Mouse (Mus musculus) B cell, adult 2 months (primary cell): ENCODE data around the gene Inca1.

Experiments
- DNase-seq, 2 experiments: peaks; one replicate each; pipeline ENCODE4 v3.0.0; 2022

Gene Inca1

DNA sequence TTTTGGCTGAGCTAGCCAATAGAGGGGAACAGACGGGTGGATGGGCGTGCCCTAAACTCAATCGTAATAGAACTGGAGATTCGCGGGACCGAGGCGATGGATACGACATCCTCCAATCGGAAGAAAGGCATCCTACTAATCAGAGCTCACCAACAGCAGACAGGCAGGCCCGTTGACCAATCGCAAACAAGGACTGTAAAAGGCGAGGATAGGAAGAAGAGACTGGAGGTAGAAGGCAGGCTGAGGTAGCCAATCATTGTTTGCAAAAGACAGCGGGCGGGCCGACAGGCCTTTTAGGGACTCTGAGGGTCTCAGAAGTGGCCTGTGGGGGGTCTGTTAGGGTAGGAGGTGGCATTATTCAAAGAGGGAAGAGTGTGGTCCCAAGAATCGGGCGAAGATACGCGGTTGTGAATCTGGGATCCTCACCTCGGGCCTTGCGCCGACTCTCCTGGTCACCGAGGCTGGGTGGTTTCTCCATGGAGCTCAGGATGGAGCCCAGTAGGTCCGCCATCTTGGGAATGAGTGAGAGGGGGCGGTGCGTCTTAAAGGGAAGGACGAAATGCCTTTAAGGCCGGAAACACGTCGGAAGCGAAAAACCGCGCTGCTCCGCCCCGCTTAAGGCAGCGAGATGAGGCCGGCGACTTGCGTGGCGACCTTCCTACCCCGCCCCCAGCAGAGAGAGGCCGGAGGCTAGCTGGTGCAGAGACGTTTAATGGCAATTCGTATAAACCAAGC, 31.0 kb downstream of the Inca1 start, which contains the start of gene Spag7:
Gene Spag7 (minus strand): TSS at position 646 of the 735 bp plus-strand sequence.
- peak; percentile 91 to 93 for DNase-seq

DNA sequence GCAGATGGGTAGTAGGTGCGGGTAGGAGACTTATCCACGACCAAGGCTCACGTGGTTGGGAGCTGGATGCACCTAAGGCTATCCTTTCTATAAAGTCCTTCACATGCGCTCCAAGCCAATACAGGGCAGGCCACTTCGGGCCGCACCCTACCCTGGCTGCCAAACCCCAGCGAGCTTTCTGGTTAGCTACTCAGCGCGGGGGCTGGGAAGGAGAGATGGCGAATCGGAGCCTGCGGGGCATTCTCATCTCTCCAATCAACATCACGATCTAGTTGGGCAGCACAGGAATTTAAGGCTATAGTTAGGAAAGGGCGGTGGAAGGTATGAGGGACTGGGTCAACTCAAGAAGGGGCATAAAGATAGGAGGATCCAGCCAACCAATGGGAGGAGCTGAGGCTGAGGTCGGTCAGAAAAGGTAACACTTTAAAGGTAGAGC, 31.6 kb downstream of the Inca1 start:
- DNase-seq = no peak

DNA sequence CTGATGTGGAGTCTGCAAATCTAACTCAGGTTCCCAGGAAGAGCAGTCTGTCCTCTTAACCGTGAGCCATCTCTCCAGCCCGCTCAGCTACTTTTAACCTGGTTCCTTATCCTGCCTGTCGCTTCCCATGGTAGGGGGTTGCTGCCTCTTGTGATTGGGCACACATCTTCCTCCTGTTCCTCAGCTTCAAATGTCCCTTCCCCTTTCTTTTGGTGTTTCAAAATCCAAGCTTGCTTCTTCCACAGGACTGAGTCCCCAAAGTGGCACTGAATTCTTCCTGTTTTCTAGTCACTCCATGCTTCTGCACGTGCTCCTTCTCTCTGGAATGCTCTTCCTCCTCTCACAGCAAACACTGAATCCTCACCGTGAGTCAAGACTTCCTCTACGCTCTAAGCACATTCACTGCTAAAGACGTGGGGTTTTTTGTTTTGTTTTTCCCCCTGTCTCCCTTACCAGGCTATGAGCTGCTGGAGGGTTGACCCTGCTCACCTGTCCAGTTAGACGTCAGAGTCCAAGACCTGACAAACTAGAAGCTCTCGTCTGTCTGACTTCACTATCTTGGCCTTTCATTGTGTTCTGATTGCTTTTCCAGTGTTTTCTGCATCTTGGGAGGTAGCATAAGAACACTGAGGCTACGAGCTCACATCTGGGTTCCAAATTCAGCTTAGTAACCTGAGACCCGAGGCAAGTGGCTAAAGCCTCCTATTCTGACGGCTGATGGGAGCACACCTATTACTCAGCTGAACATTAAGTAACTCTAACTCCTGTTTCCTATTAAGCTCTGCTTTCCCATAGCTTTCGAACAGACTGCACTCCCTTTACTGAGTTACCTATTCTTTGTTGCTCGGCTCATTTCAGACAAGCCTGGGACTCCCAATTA, 32.4 kb downstream of the Inca1 start:
- no peak for DNase-seq

DNA sequence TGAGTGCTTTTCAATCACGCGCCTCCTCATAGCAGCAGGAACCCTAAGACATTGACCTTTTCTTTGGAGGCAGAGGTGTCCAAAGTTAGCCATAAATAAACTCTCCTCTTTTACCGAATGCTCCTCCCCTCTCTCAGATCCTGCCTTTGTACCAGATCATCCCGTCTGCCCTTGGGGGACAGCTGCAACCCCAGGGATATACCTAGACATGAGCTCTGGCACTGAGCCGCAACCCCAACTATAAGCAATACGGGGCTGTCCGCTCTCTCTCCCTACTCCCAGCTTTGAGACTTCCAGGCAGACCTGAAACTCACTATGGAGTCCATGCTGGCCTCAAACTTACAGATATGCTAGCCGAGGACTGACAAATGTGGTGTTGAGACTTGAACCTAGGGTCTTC, 33.3 kb downstream of the Inca1 start:
- no peak for DNase-seq

DNA sequence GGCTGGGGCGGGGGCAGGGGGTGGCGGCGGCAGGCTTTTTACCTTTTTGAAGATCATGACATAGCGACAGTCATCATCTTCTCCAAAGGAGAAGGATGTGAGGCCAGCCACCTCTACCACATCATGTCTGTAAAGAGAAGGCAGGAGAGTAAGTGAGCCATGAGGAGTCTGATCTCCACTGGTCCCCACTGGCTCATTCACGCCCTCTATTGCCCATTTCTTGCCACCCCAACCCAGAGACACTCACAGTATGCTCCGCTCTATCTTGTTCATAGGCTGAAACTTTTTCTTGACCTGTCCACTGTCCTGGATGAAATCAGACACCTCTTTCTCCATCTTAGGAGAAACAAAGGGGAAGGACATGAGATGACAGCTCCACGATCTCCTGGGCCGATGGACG, 35.2 kb downstream of the Inca1 start:
- DNase-seq = no peak

DNA sequence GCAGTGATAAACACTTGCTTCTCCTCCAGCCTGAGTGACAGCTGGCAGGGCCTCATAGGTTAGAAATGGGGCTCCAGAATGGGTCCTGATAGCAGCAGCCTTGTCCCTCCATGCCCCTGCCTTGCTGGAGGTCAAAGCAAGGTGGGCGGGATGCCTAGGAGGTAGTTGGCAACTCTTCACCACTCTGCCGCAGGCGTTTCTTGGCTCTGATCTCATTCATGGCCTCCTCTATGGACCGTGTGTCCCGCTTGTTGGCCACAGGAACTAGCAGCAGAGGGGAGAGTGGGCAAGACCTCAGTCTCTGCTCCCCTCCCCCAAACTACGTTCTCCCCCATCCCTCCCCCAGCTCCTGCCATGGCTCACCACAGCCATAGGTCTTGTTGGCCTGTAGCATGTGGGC, 36.0 kb downstream of the Inca1 start:
- DNase-seq = no peak

DNA sequence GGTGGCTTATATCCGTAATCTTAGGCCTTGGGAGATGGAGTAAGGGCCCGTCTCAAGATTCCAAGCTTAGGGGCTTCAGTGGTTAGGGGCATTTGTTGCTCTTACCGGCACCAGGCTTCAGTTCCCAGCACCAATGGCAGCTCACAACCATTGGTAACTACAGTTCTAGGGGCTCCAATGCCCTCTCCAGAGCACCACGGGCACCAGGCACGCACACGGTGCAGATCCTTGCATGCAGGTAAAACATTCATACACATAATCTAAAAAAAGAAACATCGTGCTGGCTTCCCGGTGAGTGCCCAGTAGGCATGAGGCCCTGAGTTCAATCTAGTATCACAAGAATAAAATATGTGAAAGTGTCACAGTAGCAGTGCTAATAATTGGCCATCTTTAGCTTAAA, 36.9 kb downstream of the Inca1 start:
- no peak for DNase-seq

DNA sequence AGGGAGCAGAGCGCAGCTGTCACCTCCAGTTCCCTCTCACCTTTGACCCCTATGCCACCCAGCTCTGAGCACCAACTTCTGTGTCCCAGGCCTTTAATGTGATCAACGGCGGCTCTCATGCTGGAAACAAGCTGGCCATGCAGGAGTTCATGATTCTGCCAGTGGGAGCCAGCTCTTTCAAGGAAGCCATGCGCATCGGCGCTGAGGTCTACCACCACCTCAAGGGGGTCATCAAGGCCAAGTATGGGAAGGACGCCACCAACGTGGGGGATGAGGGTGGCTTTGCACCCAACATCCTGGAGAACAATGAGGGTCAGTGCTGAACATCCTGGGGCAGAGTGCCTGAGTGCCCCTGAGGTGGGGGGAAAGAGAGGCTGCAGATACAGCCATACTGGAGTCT, 39.4 kb downstream of the Inca1 start:
- DNase-seq = no peak

DNA sequence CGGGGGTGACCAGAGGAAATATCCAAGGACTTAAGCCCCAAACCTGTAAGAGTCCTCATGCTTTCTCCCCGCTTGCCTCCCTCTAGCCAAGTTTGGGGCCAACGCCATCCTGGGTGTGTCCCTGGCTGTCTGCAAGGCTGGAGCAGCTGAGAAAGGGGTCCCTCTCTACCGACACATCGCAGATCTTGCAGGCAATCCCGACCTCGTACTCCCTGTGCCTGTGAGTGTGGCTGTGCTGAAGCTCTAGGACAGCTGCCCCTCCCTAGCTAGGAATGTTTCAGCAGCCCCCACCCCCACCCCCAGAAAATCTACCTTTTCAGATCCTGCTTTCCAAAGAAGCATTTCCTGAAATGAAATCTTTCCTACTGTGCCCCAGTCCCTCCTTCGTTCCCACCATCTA, 41.0 kb downstream of the Inca1 start:
- no peak for DNase-seq

DNA sequence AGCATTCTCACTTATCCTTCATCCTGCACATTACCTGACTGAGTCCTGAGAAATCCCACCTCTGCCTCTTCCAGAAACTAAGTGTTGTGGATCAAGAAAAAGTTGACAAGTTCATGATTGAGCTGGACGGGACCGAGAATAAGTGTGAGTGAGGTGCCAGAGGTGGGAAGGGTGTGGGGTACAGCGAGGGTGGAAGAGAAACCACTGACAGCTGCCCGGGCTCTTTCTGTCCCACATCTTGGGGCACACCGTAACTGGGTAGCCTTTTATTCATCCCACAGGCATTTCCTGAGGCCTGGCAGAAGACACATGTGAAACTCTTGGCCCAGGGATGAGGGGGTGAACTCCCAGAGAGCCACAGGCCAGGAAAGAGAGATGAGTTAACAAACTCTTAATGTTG, 41.4 kb downstream of the Inca1 start:
- DNase-seq = no peak

DNA sequence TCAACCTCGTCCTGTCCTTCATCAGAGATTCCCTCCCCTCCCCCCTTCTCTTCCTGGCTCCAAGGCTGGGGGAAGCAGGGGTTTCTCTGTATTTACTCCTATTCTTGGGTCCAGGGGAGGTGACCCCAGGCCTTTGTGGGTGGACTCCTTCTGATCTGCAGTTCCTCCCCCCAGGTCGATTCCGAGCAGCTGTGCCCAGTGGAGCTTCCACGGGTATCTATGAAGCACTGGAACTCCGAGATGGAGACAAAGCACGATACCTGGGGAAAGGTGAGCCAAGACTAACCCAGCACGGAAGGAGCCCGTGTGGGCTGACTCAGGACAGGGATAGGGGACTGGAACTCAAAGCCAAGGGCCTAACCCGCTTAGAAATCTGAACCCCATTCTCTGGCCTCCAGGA, 42.0 kb downstream of the Inca1 start:
- no peak for DNase-seq

DNA sequence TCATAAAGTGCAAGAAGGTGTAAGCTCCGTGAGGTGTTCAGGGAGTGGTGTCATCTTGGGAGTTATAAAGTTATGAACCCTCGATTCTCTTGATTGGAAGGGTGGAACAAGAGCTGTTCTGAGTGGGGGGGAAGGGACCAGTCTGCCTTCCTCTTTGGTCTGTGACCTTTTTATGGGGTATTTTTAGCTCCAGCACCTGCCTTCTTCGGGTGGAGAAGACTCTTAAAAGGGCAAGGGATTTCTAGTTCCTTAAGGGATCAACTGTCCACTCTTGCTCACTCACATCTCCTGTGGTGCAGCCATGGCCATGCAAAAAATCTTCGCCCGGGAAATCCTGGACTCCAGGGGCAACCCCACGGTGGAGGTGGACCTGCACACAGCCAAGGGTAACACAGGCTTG, 42.4 kb downstream of the Inca1 start:
- no peak for DNase-seq

DNA sequence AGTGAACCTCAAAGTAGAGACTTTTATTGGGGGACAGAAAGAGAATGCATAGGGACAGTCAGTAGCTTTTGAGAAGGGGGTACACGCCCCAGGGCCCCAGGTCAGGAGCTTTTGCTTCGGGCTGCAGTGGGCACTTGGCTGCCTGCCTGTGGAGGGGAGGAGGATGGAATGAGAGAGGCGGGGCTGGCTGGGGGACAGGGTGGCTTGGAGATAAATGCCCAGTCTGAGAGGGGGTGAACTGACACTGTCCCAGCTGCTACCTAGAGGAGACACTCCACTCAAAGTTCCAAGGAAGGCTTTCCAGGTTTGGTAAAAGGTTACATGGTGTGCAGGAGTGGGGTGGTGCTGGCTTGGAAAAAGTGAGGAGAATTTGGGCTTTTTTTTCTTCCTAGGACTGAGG, 43.0 kb downstream of the Inca1 start, which contains the start of gene Eno3:
Gene Eno3 (plus strand): TSS at position 239 of the 400 bp plus-strand sequence.
- no peak for DNase-seq

DNA sequence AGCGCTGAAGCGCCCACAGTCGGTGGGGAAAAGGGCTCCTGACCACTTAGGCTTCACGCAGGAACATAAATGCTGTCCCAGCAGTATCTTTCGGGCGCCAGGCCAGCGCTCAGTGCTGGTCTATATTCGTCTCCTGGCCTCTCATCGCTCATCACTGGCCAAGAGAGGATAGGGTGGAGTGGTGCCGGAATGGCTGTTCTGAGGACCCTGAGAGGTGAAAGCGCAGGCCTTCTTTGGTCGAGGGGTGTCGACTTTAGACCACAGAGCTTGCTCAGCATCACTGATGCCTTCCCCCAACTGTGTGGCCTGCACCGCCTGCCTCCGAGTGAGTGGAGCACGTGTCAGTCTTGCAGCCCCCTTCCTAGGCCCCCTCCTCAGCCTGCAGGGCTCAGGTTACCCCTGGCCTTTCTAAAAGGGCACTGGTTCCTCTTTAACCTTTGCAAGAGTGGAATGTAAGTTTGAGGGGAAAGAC, 43.5 kb downstream of the Inca1 start:
- DNase-seq = no peak

DNA sequence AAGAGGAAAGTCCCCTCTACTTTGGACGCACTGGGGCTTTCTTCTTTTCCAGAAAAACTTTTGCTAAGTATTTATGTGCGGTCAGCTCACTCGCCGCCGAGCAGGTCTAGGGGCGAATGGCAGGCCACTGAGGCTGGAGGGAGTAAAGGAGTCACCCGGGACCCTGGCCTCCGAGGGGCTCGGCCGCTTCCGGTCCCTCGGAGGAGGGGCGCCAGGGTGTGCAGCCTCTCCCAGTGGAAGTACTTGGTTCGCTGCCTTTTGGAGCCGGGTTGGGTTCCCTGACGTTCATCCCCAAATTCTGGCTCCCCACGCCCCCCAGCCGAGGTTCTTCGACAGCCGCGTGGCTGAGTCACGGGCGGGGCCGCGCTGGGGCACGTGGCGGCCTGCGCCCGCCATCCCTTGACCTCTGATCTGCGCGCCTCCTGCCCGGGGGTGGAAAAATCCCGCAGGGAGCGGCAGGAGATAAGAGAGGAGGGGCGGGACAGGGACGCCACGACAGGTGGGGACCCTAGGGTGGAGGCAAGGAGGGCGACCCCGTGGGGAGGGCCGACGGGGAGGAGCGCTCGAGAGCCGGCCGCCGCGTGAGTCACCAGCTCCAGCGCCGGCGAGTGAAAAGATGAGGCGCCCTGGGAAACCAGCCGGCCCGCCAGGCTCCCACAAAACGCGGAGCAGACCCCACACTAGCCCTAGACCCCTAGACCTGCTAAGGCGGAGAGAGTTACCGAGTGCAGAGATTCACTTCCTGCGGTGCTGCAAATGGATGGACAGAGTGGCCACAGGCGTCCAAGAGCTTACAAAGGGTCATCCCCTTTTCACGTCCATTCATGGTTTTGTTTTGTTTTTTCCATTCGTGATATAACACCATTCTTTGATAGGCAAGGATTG, 44.1 kb downstream of the Inca1 start:
- peak; percentile 64 to 68 for DNase-seq

DNA sequence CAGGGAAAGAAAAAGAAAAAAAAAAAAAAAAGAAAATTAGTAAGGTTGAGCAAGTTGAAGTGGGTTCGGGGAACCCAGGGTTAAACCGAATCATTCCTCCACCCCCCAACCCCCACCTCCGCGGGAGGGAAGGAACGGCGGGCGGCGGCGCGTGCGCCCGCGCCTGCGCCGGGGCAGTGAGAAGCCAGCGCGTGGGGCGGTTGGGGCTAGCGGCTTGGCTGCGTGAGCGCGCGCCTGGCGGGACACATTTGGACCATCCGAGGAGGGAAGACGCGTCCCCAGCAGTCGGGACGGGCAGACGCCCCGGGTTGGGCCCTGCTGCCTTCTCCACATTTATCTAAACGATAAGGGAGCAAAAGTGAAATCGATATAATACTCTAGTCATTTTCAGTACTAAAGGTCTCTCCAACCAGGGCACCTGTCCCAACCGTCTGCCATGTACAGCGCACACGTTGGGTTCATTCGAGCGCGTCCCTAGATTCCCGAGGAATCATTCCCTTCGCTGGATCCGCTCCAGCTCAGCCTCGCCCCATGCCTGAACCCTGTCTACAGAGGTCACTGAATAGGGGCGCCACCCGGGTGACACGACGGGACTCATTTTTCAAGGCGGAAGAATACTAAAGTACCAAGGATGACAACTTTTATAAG, 44.9 kb downstream of the Inca1 start:
- peak; percentile 79 for DNase-seq

DNA sequence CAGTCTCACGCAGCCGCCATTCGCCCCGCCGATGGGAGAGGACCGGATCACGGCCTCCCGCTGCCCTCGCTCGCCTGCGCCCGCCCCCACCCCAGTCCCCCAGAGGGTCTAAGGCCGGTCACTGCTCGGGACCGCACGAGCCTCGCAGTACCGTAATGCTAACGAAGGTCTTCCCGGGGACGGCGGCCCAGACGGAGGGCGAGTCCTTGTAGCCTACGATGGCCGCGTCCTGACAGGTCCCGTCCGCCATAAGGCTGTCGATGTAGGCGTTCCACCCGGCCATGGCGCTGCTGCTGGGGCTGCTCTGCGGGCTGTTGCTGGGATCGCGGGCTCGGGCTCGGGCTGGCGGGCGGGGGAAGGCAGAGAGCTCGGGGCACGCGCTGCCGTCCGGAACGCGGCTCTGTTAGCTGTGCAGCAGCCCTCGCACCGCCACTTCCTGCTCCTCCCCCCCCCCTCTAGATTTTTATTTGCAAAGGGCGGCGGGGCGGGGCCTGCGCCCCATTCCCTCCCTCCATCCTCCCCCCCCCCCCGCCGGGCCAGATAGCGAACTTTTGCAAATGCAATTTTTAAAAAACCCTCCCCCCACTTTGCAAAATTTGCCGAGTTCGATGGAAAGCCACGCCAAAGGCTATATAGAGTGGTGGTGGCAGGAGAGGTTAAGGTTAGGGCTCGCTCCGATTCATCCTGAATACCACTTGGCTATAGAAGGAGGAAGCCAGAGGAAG, 45.6 kb downstream of the Inca1 start, which contains the start of gene Pfn1:
Gene Pfn1 (minus strand): TSS at position 447 of the 725 bp plus-strand sequence.
- peak; percentile 82 to 83 for DNase-seq

DNA sequence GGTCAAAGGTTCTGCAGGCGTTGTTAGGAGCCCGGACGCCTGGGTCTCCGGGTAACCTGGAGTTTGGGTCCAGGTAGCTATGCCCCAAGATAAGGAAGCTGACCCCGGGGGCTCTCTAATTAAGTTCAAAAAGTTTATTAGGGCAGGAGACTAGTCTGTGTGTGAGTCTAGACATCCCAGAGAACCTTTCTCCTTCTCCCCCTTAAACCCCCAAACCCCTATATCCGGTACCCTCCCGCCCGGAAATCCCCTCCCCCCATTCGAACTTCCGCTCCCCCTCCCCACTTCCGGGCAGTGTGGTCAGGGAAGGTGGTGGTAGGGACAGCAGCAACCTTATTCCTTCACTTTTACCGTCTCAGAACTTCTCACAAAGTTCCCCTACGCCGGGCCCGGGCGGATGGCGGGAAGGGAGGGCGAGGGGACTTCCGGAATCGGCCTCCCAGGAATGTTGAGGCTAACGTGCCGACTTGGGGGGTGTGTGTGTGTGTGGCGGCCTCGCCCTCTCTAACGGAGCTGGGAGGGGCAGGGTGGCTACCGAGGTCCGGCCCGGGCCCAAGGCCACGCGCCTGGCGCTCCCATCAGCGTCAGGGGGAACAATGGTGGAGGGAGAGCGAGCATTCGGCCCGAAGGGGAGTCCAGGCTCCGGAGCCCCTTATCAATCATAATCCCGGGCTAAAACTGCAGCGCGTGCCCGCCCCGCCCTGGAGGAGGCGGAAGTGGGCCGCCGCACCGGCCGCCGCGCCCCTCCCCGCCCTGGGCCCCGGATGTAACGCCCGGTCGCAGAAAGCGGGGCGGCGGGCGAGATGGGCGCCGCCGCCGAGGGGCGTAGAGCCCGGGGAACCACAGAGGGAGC, 46.4 kb downstream of the Inca1 start:
- DNase-seq = peak; percentile 72 to 75

DNA sequence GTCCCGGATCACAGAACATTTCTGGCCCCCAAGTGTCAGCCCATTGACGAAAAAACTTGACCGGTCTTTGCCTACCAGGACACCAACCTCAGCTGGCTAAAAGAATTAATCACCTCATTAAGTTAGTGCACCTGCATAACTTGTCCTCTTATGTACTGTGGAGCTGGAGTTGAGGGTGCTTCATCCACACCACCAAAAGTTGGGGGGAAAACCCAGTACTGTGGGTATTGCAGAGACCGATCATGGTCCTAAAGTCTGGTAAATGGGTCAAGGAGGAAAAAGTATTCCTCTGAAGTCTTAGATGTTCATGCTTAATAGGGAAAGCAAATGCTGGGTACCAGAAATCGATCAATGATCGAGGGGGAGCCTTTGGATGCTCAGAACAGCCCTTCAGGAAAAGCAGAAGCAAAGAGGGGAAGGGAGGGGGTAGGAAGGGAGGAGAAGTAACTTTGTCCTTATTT, 47.0 kb downstream of the Inca1 start:
- peak in 1 of 2 experiments; percentile 61 for DNase-seq
